Mouse (Mus musculus): ENCODE measurements at regions not wholly inside any gene's neighbourhood (a gene's known extent, or its start where the extent isn't known, plus 50 kb on each side); places are given as distances from the start of the nearest gene placed in this dataset.

GRCm38 (mm10) chr14:105056171-105056570 lies 121.0 kb downstream of the Rbm26 start:
- no peak for DNase-seq (ENCODE audit: low spot score)

- no peak for DNase-seq (ENCODE audit: low spot score)
These were observed 138.3 kb downstream of the Rbm26 start for GRCm38 (mm10) chr14:105038798-105039197.

DNA sequence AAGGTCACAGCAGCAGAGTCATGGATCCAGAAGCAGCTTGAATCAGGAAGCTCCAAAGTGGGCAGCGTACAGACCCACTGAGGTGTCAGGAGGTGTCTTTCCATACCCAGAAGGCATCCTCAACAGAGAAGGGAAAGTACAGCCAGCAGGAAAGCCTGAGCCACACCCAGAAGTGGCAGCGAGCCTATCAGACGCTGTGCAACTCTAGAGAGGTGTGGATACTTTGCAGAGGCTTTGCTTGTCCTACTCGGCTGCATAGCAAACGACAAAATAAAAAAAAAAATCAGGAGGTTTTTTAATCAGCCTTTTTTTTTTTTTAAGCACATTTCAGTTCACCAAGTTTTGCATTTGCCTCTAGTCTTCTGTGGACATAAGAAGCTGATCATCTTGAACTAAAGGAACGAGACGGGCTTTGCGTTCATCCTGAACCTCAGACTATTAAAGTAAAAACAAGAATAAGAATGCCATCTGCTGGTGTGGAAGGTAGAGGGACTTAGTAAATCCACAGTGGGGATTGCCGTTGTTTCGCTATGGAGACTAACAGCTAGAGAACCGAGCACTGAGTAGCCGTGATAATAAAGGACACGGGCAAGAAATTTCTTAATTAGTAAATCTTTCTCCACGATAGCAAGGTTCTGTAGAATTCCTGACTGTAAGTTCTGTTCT lies 142.3 kb downstream of the Rbm26 start:
- no peak for DNase-seq (ENCODE audit: low spot score)

GRCm38 (mm10) chr14:105019971-105020370 lies 157.2 kb downstream of the Rbm26 start:
- no peak for DNase-seq (ENCODE audit: low spot score)

DNA sequence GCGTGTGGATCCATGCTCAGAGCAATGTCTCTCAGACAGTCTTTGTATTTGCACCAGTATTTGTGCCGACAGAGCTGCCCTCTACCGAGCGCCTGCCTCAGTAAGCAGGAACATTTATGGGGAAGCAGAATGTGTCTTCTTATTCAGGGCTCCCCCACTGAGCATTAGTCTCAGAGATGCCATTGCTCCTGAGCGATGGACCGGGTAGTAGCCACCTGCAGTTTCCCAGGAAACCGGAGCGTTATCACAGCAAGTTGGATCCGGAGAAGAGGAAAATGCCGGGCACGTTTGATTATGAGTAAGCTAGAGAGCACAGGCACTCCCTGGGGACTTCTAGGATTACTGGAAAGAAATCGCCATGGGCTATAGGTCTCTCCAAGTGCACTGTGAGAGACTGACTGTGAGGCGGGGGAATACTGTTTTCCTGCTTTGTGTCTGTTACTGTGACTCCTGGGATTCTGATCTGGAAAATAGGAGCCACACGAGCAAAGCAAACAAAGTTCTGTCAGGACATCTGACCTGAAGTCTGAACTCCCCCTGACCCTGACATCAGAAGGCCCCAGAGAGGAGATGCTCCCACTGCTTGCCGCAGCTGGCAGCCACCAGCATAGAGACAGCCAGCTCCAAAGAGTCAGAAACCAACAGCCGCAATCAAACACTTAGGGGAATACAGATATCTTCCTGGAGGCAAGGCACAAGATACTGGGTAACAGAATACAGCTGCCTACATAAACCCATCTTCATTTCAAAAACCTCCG lies 160.9 kb downstream of the Rbm26 start:
- no peak for DNase-seq (ENCODE audit: low spot score)

DNA sequence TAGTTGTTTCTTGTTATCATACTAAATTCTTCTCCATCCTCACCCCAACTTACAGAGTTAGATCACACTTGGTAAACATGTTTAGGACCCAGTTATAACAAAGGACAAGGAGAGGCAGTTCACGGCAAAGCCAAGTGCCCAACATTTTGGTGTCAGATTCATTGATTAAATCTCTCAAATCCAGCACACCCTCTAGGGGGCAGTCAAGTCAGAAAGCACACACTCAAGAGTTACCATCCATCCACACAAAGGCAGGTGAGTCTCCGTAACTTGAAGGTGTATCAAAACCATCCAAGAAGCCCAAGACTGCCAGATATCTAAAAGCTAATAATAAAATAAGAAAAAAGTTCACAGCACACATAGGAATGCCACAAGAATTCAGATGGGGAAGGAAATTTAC lies 161.8 kb downstream of the Rbm26 start:
- DNase-seq (ENCODE audit: low spot score) = no peak

DNA sequence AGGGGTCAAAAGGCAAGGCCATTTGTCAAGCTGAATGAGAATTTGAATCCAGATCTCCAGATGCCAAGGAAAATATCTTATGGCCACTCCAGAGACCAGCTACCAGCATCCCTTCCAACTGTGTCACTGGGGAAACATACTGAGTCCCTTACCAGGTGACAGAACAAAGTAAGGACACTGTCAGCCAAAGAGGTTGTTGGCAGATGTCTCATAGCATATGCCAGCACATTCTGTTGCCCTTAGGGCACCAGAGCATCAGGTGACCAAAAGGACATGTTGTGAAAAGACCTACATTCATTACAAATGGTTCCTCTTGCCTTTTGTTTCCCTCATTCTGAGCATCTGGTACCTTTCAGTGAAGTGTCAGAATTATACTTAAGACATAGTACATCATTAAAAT lies 166.4 kb downstream of the Rbm26 start:
- DNase-seq (ENCODE audit: low spot score) = no peak

DNA sequence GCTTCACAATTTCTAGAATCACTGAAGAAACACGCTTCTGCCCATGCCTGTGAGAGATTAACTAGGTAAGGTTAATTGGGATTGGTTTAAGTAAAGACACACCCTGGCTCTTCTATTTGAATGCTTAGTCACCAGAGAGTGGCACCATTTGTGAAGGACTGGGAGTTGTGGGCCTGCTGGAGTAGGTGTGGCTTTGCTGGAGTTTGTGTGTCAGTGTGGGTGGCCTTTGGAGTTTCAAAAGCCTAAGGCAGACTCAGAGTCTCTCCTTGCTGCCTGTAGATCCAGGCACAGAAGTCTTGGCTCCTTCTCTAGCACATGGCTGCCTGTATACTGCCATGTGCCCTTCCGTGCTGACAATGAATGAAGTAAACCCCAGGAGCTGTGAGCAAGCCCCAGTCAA lies 168.8 kb downstream of the Rbm26 start:
- DNase-seq (ENCODE audit: low spot score) = no peak

DNA sequence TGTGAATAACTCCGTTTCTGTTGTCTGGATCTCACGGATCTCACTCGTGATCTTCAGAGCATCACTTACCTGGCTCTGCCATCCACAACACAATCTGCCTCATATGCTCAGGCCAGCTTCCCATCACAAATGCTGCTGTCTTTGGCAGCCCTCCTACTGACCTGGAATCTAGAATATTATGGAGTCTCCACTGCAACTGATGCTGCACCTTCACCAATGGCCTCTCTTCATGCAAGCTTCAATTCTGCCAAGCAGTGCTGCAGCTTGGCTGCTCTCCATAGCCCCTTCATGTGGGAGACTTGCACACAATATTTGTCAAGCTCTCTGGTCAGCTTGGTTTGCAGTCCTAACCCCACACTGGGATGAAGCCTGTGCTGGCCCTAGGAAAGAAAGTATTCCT lies 183.1 kb downstream of the Rbm26 start:
- no peak for DNase-seq (ENCODE audit: low spot score)

DNA sequence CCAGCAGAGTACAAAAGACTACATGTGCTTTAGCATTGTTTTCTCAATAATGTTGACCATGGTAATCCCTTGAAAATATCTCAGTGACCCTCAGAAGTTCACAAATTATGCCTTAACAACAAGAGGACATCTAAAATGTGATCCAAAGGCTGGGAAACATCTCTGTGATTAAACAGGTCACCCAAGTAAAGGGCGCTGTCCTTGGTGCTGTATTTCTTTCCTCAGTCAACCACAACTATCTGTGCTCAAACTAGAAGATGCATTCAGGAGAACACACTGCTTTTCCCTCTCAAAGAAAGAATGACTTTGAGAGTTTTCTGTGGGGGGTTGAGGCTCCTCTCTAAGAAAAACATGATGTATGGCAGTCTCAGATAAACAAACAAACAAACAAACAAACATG lies 211.1 kb downstream of the Rbm26 start:
- DNase-seq (ENCODE audit: low spot score) = no peak

DNA sequence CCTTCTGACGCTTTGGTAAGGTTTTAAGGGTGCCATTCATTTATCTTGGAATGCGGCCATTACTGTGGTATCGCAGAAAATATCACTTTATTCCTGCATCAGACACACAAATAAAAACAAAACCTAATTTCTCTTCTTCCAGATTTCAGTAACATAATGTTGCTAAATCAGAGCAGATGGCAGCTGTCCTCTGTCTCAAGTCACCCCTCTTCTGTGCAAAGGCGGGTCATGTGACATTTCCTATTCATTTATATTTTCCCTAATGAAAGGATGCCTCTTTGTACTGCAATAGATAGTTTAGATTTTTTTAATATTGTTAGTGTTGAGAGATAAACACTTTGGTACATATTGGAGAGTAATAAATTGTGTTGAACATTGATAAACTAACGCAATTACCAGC lies 233.7 kb downstream of the Rbm26 start:
- DNase-seq (ENCODE audit: low spot score) = no peak

- DNase-seq (ENCODE audit: low spot score) = no peak
These were observed 237.2 kb downstream of the Rbm26 start for GRCm38 (mm10) chr14:104939961-104940360.

GRCm38 (mm10) chr14:104937083-104937864 lies 239.9 kb downstream of the Rbm26 start:
- DNase-seq (ENCODE audit: low spot score) = no peak

- DNase-seq (ENCODE audit: low spot score) = no peak
These were observed 241.2 kb downstream of the Rbm26 start for GRCm38 (mm10) chr14:104935956-104936355.

GRCm38 (mm10) chr14:104905706-104906105 lies 271.4 kb downstream of the Rbm26 start:
- DNase-seq (ENCODE audit: low spot score) = no peak

- DNase-seq (ENCODE audit: low spot score) = no peak
These were observed 274.8 kb downstream of the Rbm26 start for GRCm38 (mm10) chr14:104902120-104903027.

DNA sequence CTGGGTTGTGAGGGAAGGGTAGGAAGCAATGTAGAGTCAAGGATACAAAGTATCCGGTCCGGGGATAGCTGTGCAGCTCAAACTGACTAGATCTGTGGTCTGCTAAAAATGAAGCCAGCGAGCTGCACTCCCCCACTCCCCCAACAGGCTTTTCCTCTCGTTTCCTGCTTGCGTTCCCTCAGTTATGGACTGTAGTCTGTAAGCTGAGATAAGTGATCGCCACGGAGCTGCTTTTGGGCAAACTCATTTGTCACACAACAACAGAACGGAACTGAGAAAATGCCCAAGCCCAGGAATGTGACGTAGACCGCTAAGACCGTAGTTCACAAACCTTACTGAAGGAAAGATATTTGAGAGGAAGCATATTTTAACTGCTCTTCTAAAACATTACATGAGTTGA lies 276.1 kb downstream of the Rbm26 start:
- no peak for DNase-seq (ENCODE audit: low spot score)

DNA sequence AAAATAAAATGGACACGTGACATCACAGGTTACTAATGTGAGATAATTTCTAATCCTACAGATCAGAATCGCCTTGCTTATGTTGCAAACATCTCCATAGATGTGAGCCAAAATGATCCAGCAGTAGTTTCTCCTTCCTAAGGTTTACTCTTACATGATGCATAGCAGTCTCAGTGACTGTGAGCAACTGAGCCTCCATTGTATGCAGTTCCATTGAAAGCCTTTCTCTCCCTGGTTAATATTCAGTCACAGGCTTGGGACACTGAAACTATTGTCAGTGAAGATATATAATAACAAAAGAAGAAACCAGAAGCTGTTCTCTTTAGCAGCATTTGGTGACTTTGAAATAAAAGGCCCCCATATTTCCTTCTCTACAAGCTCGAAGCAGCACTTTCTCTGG lies 305.9 kb downstream of the Rbm26 start:
- no peak for DNase-seq (ENCODE audit: low spot score)

- DNase-seq (ENCODE audit: low spot score) = no peak
These were observed 309.6 kb downstream of the Rbm26 start for GRCm38 (mm10) chr14:104867540-104867939.

- DNase-seq (ENCODE audit: low spot score) = no peak
These were observed 313.2 kb downstream of the Rbm26 start for GRCm38 (mm10) chr14:104863881-104864280.

DNA sequence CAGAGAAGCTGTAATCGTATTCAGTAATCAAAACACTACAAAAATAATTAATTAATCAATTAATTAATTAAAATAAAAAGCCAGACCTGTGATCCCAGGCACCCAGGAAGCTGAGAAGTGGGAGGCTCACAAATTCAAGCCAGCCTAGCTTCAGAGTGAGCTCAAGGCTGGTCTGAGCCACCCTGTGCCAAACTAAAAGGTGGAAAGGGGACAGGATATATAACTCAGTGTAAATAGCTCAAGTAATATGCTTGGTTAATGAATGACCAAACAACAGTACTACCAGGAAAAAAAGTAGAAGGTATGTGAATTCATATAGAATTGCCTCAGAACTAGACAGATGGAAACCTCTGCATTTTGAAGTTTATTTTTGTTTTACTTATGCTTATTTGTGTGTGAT lies 321.2 kb downstream of the Rbm26 start:
- DNase-seq (ENCODE audit: low spot score) = no peak

DNA sequence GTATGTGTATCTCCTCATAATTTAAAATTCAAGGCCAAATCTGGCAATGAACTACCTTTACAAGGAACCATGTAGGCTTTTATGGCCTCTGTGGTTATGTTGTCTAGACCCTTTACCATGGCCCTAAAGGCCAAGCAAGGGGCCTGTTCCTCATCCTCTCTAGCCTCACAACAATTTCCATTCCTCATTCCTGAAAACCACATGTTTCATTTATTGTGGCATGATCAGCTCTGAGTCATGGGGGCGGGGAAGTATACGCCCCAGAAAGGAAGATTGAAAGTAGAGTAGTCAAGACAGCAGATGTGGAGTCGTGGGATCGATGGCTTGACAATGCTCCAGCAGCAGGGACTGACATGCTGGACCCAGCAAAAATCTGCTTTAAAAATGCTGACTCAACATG lies 326.8 kb upstream of the Rnf219 start:
- DNase-seq (ENCODE audit: low spot score) = no peak

Measured in adipocyte (in vitro differentiated cells).